Mouse (Mus musculus) E14TG2a.4 (cell line): Measurements from ENCODE around the gene Msl3.
A peak's percentile ranks its signal among the peaks of the same experiment; 100 is the strongest.
"Not testable (repeated sequence)": the region's sequence is repeated elsewhere in the genome, so short reads cannot be mapped to it uniquely, and the experiment has no call there.

ENCODE experiments used
- H3K27me3 ChIP-seq: 2 replicates; pipeline ENCODE4 v1.6.1; 2014; ENCODE audit warnings: low read length, control low read depth; ENCODE audit not compliant: insufficient read depth
- H3K36me3 ChIP-seq: 2 replicates; pipeline ENCODE4 v1.6.1; 2014; ENCODE audit warnings: low read length, control low read depth; ENCODE audit not compliant: insufficient read depth
- H3K4me1 ChIP-seq: replicated peaks from 2 replicates; pipeline ENCODE4 v1.6.1; 2014; ENCODE audit warnings: low read depth, low read length, control low read depth
- H3K4me3 ChIP-seq: replicated peaks from 2 replicates; pipeline ENCODE4 v1.5.1; 2014; ENCODE audit warnings: mild to moderate bottlenecking, low read length
- H3K9me3 ChIP-seq: 2 replicates; pipeline ENCODE4 v1.6.1; 2014; ENCODE audit warnings: low read length, control low read depth
- CTCF ChIP-seq: conservative IDR thresholded peaks from 2 replicates; pipeline ENCODE4 v1.5.1; 2014; ENCODE audit warnings: low read length
- NANOG ChIP-seq: IDR thresholded peaks from 2 replicates; pipeline ENCODE4 v1.6.1; 2014; ENCODE audit warnings: borderline replicate concordance, low read length, mixed read lengths
- POU5F1 ChIP-seq: IDR thresholded peaks from 2 replicates; pipeline ENCODE4 v1.6.1; 2014; ENCODE audit warnings: low read length, borderline replicate concordance

The Msl3 gene

GRCm38 (mm10) chrX:168673525-168674406, at the start of gene Msl3:
Gene Msl3 (minus strand): TSS chrX:168673898.
- Histone ChIP-seq H3K4me3 (peak within 1 kb of the TSS; percentile 77), H3K27me3 (peaks cover 11% of the 10 kb centered on the region; the same call in 1 of the 2 replicates), H3K4me1 (0 out of 2 replicates have a peak, but pooled peaks cover 2% of the 10 kb centered on the region), H3K9me3 (no peaks in the 10 kb centered on the region), H3K36me3 (peaks cover 8% of the 10 kb centered on the region)
- TF ChIP-seq CTCF (no peak), POU5F1 (no peak), NANOG (no peak)

- TF ChIP-seq CTCF: peak; percentile 35
- no peak for TF ChIP-seq POU5F1
Observed at GRCm38 (mm10) chrX:168717969-168718368, 44.3 kb upstream of the Msl3 start.

GRCm38 (mm10) chrX:168674407-168674962, 787 bp upstream of the Msl3 start:
- Histone ChIP-seq H3K9me3 (no peaks in the 10 kb centered on the region), H3K4me3 (peak overlapping the region; percentile 77), H3K4me1 (0 out of 2 replicates have a peak, but pooled peaks cover 2% of the 10 kb centered on the region), H3K27me3 (peaks cover 11% of the 10 kb centered on the region; the same call in 1 of the 2 replicates), H3K36me3 (peaks cover 8% of the 10 kb centered on the region)
- TF ChIP-seq POU5F1: no peak
- no peak for TF ChIP-seq CTCF
- TF ChIP-seq NANOG: no peak

More at GRCm38 (mm10) chrX:168717969-168718368, 44.3 kb upstream of the Msl3 start:
- Histone ChIP-seq H3K36me3 (no peaks in the 10 kb centered on the region), H3K4me1 (no peaks in the 10 kb centered on the region), H3K9me3 (no peaks in the 10 kb centered on the region), H3K27me3 (no peaks in the 10 kb centered on the region), H3K4me3 (no peak overlapping the region)

- TF ChIP-seq POU5F1 (no peak), NANOG (no peak), CTCF (no peak)
- 0 out of 2 replicates have a peak, but pooled peaks cover 2% of the 10 kb centered on the region for H3K4me1 ChIP-seq
- H3K27me3 ChIP-seq: peaks cover 11% of the 10 kb centered on the region; the same call in 1 of the 2 replicates
- peaks cover 14% of the 10 kb centered on the region for H3K36me3 ChIP-seq
- H3K9me3 ChIP-seq: no peaks in the 10 kb centered on the region
- H3K4me3 ChIP-seq: peak overlapping the region; percentile 77
Observed at GRCm38 (mm10) chrX:168672913-168673524, 679 bp downstream of the Msl3 start.

- TF ChIP-seq CTCF (no peak), POU5F1 (no peak), NANOG (no peak)
- Histone ChIP-seq H3K27me3 (peaks cover 11% of the 10 kb centered on the region; the same call in 1 of the 2 replicates), H3K4me1 (0 out of 2 replicates have a peak, but pooled peaks cover 2% of the 10 kb centered on the region), H3K4me3 (peak overlapping the region; percentile 77), H3K36me3 (peaks cover 16% of the 10 kb centered on the region), H3K9me3 (no peaks in the 10 kb centered on the region)
Observed at GRCm38 (mm10) chrX:168672425-168672824, 1.3 kb downstream of the Msl3 start.

- peaks cover 12% of the 10 kb centered on the region; the same call in 1 of the 2 replicates for H3K36me3 ChIP-seq
- no peaks in the 10 kb centered on the region for H3K27me3 ChIP-seq
- H3K4me3 ChIP-seq: no peak overlapping the region
- TF ChIP-seq POU5F1 (no peak), CTCF (no peak), NANOG (no peak)
- no peaks in the 10 kb centered on the region for H3K4me1 ChIP-seq
- H3K9me3 ChIP-seq: no peaks in the 10 kb centered on the region
Observed at GRCm38 (mm10) chrX:168663982-168664689, 9.6 kb downstream of the Msl3 start.

- Histone ChIP-seq H3K27me3 (no peaks in the 10 kb centered on the region), H3K4me3 (no peak overlapping the region), H3K4me1 (no peaks in the 10 kb centered on the region), H3K36me3 (no peaks in the 10 kb centered on the region), H3K9me3 (no peaks in the 10 kb centered on the region)
- TF ChIP-seq NANOG: no peak
- no peak for TF ChIP-seq POU5F1
- TF ChIP-seq CTCF: 0 out of 2 replicates have a peak, but pooled peaks have one; percentile 9
Observed at GRCm38 (mm10) chrX:168660236-168660635, 13.5 kb downstream of the Msl3 start.

- not testable (repeated sequence) for H3K27me3 ChIP-seq, H3K4me3 ChIP-seq, H3K9me3 ChIP-seq, H3K36me3 ChIP-seq, H3K4me1 ChIP-seq
- 0 out of 2 replicates have a peak, but pooled peaks have one; percentile 17 for TF ChIP-seq CTCF
Observed at GRCm38 (mm10) chrX:168659803-168660202, 13.9 kb downstream of the Msl3 start.

- Histone ChIP-seq H3K36me3 (no peaks in the 10 kb centered on the region), H3K27me3 (no peaks in the 10 kb centered on the region), H3K4me3 (no peak overlapping the region), H3K9me3 (no peaks in the 10 kb centered on the region), H3K4me1 (no peaks in the 10 kb centered on the region)
- TF ChIP-seq CTCF (no peak), NANOG (no peak), POU5F1 (no peak)
Observed at GRCm38 (mm10) chrX:168659275-168659674, 14.4 kb downstream of the Msl3 start.
